Mouse (Mus musculus) hindbrain, embryonic 11.5 days (tissue): ENCODE results near the gene Zfp384. TPM values are rescaled to one million over a fixed set of nuclear protein-coding genes. Genes with fewer than 3 reads are reported as not detected.

Experiments used
- ATAC-seq: fragments of 200-750 bp; cut with Nextera tagmentation; 2 replicates; pipeline ENCODE4 v1.8.0; 2017; ENCODE audit warnings: mild to moderate bottlenecking, moderate TSS enrichment, moderate library complexity; ENCODE audit not compliant: low FRiP score
- DNase-seq: peaks from one replicate; pipeline ENCODE4 v3.0.0-alpha.2; 2015; ENCODE audit warnings: low spot score
- H3K27ac ChIP-seq: fragments of 300-500 bp; sonication (generic); 2 replicates; pipeline ENCODE4 v1.5.1; 2014; ENCODE audit warnings: mild to moderate bottlenecking, low read depth, low read length
- H3K27me3 ChIP-seq: fragments of 300-500 bp; sonication (generic); 2 replicates; pipeline ENCODE4 v1.6.1; 2014; ENCODE audit warnings: mild to moderate bottlenecking, low read length, moderate library complexity, mixed read lengths; ENCODE audit not compliant: control insufficient read depth, insufficient read depth
- H3K36me3 ChIP-seq: fragments of 300-500 bp; sonication (generic); 2 replicates; pipeline ENCODE4 v1.6.1; 2014; ENCODE audit warnings: mild to moderate bottlenecking, low read length, moderate library complexity, mixed read lengths; ENCODE audit not compliant: control insufficient read depth, insufficient read depth
- H3K4me1 ChIP-seq: fragments of 300-500 bp; sonication (generic); replicated peaks from 2 replicates; pipeline ENCODE4 v1.6.1; 2014; ENCODE audit warnings: low read length, mixed read lengths; ENCODE audit not compliant: control insufficient read depth, insufficient read depth
- H3K4me2 ChIP-seq: fragments of 300-500 bp; sonication (generic); replicated peaks from 2 replicates; pipeline ENCODE4 v1.6.1; 2014; ENCODE audit warnings: mild to moderate bottlenecking, low read depth, low read length
- H3K4me3 ChIP-seq: fragments of 300-500 bp; sonication (generic); 2 replicates; pipeline ENCODE4 v1.5.1; 2014; ENCODE audit warnings: low read depth, low read length
- H3K9ac ChIP-seq: fragments of 300-500 bp; sonication (generic); 2 replicates; pipeline ENCODE4 v1.6.1; 2014; ENCODE audit warnings: low read depth, low read length
- H3K9me3 ChIP-seq: fragments of 300-500 bp; sonication (generic); 2 replicates; pipeline ENCODE4 v1.6.1; 2016; ENCODE audit warnings: low read length; ENCODE audit not compliant: control insufficient read depth
- WGBS: fragments of 180-500 bp; shearing (Covaris S2); extraction: QIAGEN DNeasy Blood & Tissue Kit; methylation state at CpG from one replicate; pipeline ENCODE4 v1.1.7; 2014; 5-methylcytosine and 5-hydroxymethylcytosine counted together
- polyA plus RNA-seq: library from polyadenylated mRNA; unstranded; fragments of >200 nt; fragmentation: Nextera tagmentation; extraction: Ambion mirVana; gene quantifications from 2 replicates; pipeline ENCODE4 v1.2.1, GENCODE M21; 2014

The Zfp384 gene
- 8.7 and 16.5 TPM in 2 replicates for polyA plus RNA-seq

- no peaks in the 10 kb centered on the region; the same call in 1 of the 2 replicates for H3K36me3 ChIP-seq
- H3K4me1 ChIP-seq, result 0 out of 2 replicates have a peak, but pooled peaks cover 2% of the 10 kb centered on the region
- peak within 1 kb of the TSS; percentile 98 for H3K27ac ChIP-seq
- H3K9me3 ChIP-seq, result no peaks in the 10 kb centered on the region
- DNase-seq (no peak), ATAC-seq (no peak)
- peak within 1 kb of the TSS; percentile 85 for H3K4me3 ChIP-seq
- no peaks in the 10 kb centered on the region for H3K27me3 ChIP-seq
- peak within 1 kb of the TSS; percentile 72 for H3K4me2 ChIP-seq
- H3K9ac ChIP-seq, result peak within 1 kb of the TSS; percentile 96
- 0% methylated on average over 2 of the region's 3 CpGs for WGBS
These were observed at the start of gene Zfp384 for GRCm38 (mm10) chr6:125009129-125009180. Zfp384 (plus strand) TSS chr6:125009145.

- Histone ChIP-seq H3K9ac (no peak overlapping the region), H3K27me3 (no peaks in the 10 kb centered on the region), H3K9me3 (no peaks in the 10 kb centered on the region), H3K4me3 (no peak overlapping the region), H3K36me3 (peaks cover 7% of the 10 kb centered on the region), H3K27ac (no peak overlapping the region), H3K4me2 (no peak overlapping the region), H3K4me1 (no peaks in the 10 kb centered on the region; the same call in none of the 2 replicates)
- DNase-seq (no peak), ATAC-seq (no peak)
- 93% methylated on average over 13 of the region's 13 CpGs for WGBS
These were observed 49.0 kb upstream of the Zfp384 start for GRCm38 (mm10) chr6:124959960-124960359.

- Histone ChIP-seq H3K27me3 (no peaks in the 10 kb centered on the region), H3K4me3 (no peak overlapping the region), H3K4me1 (no peaks in the 10 kb centered on the region; the same call in none of the 2 replicates), H3K4me2 (no peak overlapping the region), H3K36me3 (peaks cover 7% of the 10 kb centered on the region), H3K9ac (no peak overlapping the region), H3K27ac (no peak overlapping the region), H3K9me3 (no peaks in the 10 kb centered on the region)
- ATAC-seq (no peak), DNase-seq (no peak)
- 91% methylated on average over 12 of the region's 12 CpGs for WGBS
These were observed 47.9 kb upstream of the Zfp384 start for GRCm38 (mm10) chr6:124961021-124961420.

GRCm38 (mm10) chr6:124964638-124965037, 44.3 kb upstream of the Zfp384 start:
- Histone ChIP-seq H3K9ac (peak overlapping the region; percentile 94), H3K27ac (no peak overlapping the region), H3K4me3 (peak overlapping the region; percentile 83), H3K9me3 (no peaks in the 10 kb centered on the region), H3K27me3 (no peaks in the 10 kb centered on the region), H3K36me3 (peaks cover under 1% of the 10 kb centered on the region; the same call in 1 of the 2 replicates), H3K4me2 (peak overlapping the region; percentile 82), H3K4me1 (no peaks in the 10 kb centered on the region; the same call in none of the 2 replicates)
- WGBS, result 45% methylated on average over 16 of the region's 16 CpGs
- ATAC-seq (peak; percentile 56; the same call in 1 of the 2 replicates), DNase-seq (no peak)

GRCm38 (mm10) chr6:124965088-124965719, 43.7 kb upstream of the Zfp384 start, which contains the start of gene Cops7a:
Cops7a (minus strand) TSS chr6:124965538.
- Histone ChIP-seq H3K36me3 (no peaks in the 10 kb centered on the region), H3K9me3 (no peaks in the 10 kb centered on the region), H3K4me2 (peak within 1 kb of the TSS; percentile 82), H3K27me3 (no peaks in the 10 kb centered on the region), H3K4me3 (peak within 1 kb of the TSS; percentile 83), H3K27ac (peak within 1 kb of the TSS; percentile 84), H3K4me1 (no peaks in the 10 kb centered on the region; the same call in none of the 2 replicates), H3K9ac (peak within 1 kb of the TSS; percentile 94)
- DNase-seq (peak; percentile 95), ATAC-seq (peak; percentile 93)
- under 1% methylated on average over 67 of the region's 68 CpGs for WGBS

- WGBS, result 19% methylated on average over 15 of the region's 15 CpGs
- H3K4me2 ChIP-seq, result peak overlapping the region; percentile 82
- peak overlapping the region; percentile 94 for H3K9ac ChIP-seq
- H3K9me3 ChIP-seq, result no peaks in the 10 kb centered on the region
- DNase-seq (peak; percentile 41), ATAC-seq (peak; percentile 36; the same call in 1 of the 2 replicates)
- peak overlapping the region; percentile 84 for H3K27ac ChIP-seq
- peak overlapping the region; percentile 83 for H3K4me3 ChIP-seq
- H3K36me3 ChIP-seq, result no peaks in the 10 kb centered on the region
- no peaks in the 10 kb centered on the region; the same call in none of the 2 replicates for H3K4me1 ChIP-seq
- H3K27me3 ChIP-seq, result no peaks in the 10 kb centered on the region
These were observed 43.2 kb upstream of the Zfp384 start for GRCm38 (mm10) chr6:124965747-124966146.

- peak; percentile 6 for DNase-seq
- no peak overlapping the region for H3K4me3 ChIP-seq
- no peaks in the 10 kb centered on the region for H3K27me3 ChIP-seq
- WGBS, result 98% methylated on average over 7 of the region's 7 CpGs
- no peaks in the 10 kb centered on the region for H3K36me3 ChIP-seq
- H3K9me3 ChIP-seq, result no peaks in the 10 kb centered on the region
- H3K9ac ChIP-seq, result no peak overlapping the region
- H3K4me2 ChIP-seq, result no peak overlapping the region
- H3K4me1 ChIP-seq, result no peaks in the 10 kb centered on the region; the same call in none of the 2 replicates
- H3K27ac ChIP-seq, result no peak overlapping the region
- no peak for ATAC-seq
These were observed 42.4 kb upstream of the Zfp384 start for GRCm38 (mm10) chr6:124966466-124967118.

GRCm38 (mm10) chr6:124967766-124968165, 41.2 kb upstream of the Zfp384 start:
- Histone ChIP-seq H3K9me3 (no peaks in the 10 kb centered on the region), H3K4me2 (no peak overlapping the region), H3K27me3 (no peaks in the 10 kb centered on the region), H3K27ac (no peak overlapping the region), H3K36me3 (no peaks in the 10 kb centered on the region), H3K4me1 (no peaks in the 10 kb centered on the region; the same call in none of the 2 replicates), H3K4me3 (no peak overlapping the region), H3K9ac (no peak overlapping the region)
- DNase-seq, result peak; percentile 67
- no peak for ATAC-seq
- 75% methylated on average over 4 of the region's 4 CpGs for WGBS

GRCm38 (mm10) chr6:124992241-124992640, 16.7 kb upstream of the Zfp384 start:
- H3K4me2 ChIP-seq, result no peak overlapping the region
- H3K4me1 ChIP-seq, result no peaks in the 10 kb centered on the region; the same call in 1 of the 2 replicates
- H3K27ac ChIP-seq, result no peak overlapping the region
- no peaks in the 10 kb centered on the region for H3K9me3 ChIP-seq
- H3K36me3 ChIP-seq, result no peaks in the 10 kb centered on the region
- DNase-seq, result no peak
- ATAC-seq, result no peak
- peaks cover 22% of the 10 kb centered on the region for H3K27me3 ChIP-seq
- H3K4me3 ChIP-seq, result no peak overlapping the region
- WGBS, result 81% methylated on average over 4 of the region's 4 CpGs
- no peak overlapping the region for H3K9ac ChIP-seq
